Mouse (Mus musculus): ENCODE results near the gene Dock7.

Gene Dock7

DNA sequence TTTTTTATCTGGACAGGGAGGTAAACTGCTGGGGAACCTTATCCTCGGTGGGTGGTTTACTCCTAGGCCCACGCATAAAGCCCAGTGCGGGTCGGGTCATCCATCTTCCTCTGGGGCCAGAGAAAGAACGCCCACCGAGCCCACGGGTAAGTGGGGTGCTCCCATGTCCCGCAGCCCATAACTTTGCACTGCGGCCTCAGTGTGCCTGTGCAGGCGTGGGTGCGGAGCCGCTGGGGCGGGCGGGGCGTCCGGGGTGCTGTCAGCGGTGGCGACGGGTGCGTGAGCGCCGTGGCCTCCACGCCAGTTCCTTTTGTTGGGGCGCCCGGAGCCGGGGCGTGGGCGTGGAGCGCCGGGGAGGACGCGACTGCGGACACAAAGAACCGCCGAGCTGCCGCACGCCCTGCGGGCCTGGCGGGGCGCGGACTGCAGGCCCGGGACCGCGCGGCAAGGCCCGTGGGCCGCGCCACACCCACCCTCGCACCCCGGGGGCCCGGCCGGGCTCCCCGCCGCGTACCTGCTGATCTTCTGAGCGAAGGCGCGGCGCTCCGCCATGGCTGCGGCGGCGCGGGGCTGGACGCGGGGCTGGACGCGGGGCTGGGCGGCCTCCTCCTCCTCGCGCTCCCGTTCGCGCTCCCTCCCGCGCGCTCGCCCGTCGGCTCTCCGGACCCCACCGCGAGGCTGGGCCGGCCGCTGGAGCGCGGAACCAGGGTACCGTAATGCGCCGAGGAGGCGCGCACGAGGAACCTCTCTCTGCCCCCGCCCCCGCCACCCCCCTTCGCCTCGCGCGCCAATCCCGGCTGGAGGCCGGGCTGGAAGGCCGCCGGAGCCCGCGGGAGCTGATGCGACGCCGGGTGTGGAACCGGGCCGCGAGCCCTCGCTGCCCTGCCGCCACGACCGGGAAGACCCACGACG, at the start of gene Dock7:
Gene Dock7 (minus strand): TSS at position 705 of the 912 bp plus-strand sequence.
- DNase-seq (ENCODE audit: low spot score), result peak; percentile 83

DNA sequence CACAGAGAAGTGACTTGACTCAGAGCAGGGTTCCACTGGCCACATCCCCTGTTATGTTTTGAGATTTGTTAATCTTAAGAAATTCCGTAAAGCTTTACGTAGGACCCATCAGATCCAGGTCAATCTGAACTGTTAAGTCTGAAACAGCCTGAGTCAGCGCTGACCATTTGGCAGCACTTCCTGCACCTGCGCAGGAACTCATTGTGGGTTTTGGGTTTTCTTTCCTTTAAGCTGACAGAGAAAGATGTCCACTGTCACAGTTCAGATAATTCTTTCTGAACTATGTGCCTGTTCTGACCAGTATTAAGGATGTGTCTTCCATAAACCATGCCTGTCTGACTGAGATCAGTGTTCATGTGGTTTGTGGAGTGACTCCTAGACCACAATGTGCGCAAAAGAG, 48.2 kb upstream of the Dock7 start:
- DNase-seq (ENCODE audit: low spot score), result no peak

GRCm38 (mm10) chr4:99163547-99163946, 42.8 kb upstream of the Dock7 start:
- DNase-seq (ENCODE audit: low spot score), result peak; percentile 50

DNA sequence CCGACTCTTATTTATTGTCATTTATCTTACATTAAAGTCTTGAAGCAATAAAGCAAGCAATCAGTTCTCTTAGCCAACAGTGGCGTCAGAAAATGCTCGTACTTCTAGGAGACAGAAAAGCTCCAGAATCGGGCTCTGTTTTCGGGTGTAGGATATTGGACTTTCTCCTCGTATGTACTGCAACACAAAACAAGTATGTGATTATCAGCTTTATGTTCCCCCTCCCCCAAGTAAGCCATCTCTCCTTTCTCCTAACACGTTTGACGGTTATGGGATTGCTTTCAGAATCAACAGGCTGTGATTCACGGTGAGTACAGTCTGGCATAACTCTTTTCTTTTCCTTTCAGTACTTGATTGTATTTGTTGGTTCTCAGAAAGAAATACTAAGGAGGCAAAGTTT, 42.3 kb upstream of the Dock7 start:
- no peak for DNase-seq (ENCODE audit: low spot score)

DNA sequence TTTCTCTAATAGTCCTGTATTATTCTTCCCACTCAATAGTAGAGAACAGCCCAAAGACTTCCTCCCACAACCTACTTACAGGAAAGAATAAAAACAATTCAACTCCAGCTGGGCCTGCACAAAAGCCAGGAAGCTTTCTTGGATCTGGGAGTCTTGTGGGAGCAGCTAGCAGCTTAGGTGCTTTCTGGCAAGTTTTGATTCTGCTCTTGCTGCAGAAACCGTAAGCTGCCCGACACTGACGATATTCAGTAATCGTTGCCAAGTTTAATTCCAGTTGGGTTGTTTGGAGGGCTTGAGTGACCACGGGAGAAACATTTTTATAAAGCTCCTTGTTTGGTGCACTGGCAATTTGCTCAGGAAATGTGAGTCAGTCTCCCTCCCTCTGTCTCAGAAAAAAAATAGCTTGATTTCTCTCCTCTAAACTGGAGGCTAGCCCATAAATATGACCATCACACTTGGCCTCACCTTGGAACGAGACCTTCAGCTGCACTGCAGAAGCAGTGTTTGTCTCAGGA, 40.8 kb upstream of the Dock7 start:
- no peak for DNase-seq (ENCODE audit: low spot score)

DNA sequence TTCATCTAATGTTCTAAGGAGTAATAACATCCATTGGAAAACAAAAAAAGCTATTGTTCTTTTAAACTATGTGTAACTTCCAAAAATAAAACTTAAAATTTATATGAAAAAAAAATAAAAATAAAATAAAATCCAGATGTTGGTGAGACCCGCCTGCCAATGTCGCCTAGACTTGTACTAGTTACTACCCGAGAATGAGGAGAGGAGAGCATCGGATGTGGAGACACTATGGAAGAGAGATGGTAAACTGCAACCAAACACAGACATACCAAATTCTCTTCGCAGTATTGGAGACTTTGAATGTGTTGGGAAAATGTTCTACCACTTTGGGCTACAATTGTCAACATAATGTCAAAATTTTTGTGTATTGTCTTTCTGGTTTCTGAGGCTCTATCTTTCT, 40.2 kb upstream of the Dock7 start:
- no peak for DNase-seq (ENCODE audit: low spot score)

GRCm38 (mm10) chr4:99160414-99160813, 39.7 kb upstream of the Dock7 start:
- DNase-seq (ENCODE audit: low spot score), result no peak

- no peak for DNase-seq (ENCODE audit: low spot score)
Observed at GRCm38 (mm10) chr4:99158495-99158894, 37.8 kb upstream of the Dock7 start.

DNA sequence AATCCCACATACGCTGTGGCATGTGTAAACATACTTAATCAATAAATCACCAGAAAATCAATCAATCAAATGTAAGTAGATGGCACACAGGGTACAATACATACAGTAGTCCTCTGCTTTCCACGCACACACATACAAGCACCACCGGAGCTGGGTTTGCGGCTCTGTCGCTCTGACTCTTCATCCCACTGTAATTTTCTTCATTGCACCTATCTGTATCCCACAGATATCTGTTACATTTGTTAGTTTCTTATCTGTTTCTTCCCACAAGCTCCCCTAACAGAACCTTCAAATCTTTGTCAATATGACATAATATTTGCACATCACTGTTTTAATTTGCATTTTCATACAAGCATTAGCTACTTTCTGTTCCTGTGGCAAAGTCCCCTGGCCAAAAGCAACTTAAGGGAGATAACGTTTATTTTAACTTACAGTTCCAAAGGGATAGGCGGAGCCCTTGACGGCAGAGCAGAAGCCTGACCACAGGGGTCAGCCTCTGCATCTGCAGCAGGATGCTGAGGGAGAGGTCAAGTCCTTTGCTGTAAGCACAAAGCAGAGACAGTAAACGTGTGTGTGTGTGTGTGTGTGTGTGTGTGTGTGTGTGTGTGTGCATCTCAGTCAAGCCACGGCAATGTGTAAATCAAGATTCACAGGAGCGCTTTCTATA, 36.1 kb upstream of the Dock7 start:
- no peak for DNase-seq (ENCODE audit: low spot score)

- DNase-seq (ENCODE audit: low spot score), result no peak
Observed at GRCm38 (mm10) chr4:99151885-99152558, 31.3 kb upstream of the Dock7 start.

DNA sequence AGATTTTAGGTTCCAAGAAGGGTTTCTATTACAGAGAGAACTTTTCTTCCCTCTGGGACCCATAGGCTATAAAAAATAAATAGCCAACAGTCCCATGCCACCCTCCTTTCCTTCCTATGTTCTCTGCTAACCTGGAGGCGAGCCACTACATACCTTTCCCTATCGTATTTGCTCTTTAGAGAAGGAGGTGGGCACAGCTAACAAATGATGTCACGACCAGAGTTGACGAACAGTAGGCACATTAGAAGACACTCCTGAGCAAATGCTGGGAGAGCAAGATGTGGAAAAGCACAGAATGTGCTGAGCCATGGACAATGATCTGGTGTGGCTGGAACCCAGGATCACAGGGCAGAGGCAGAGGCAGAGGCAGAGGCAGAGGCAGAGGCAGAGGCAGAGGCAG, 30.7 kb upstream of the Dock7 start:
- DNase-seq (ENCODE audit: low spot score), result no peak

- no peak for DNase-seq (ENCODE audit: low spot score)
Observed at GRCm38 (mm10) chr4:99143323-99143722, 22.6 kb upstream of the Dock7 start.

- DNase-seq (ENCODE audit: low spot score), result no peak
Observed at GRCm38 (mm10) chr4:99141578-99141977, 20.9 kb upstream of the Dock7 start.

- DNase-seq (ENCODE audit: low spot score), result no peak
Observed at GRCm38 (mm10) chr4:99141171-99141570, 20.5 kb upstream of the Dock7 start.

DNA sequence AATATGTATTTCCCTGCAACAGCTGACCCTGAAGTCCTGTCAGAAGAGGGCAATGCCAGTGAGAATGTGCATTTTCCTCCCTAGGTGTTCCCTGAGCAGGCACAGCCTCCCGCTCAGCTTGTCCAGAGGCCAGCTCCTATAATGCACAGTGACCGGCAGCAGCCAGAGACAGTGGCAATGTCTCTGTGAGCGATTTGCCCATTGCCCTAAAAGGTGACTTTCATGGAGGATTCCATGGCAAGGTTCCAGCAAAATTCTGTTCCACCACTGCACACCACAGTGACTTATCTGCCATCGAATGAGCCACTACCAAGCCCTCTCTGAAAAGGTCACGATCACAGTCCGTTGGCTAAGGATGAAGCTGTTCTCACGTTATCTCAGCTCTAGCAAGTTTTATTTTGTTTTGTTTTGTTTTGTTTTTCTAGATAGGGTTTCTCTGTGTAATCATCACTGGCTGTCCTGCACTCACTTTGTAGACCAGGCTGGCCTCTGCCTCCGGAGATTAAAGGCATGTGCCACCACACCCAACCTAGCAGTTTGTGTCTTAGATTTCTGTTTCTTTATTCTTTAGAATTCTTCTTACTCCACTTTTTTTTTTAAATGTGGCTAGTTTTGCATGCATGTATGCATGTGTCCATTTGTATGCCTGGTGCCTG, 17.4 kb upstream of the Dock7 start:
- no peak for DNase-seq (ENCODE audit: low spot score)

DNA sequence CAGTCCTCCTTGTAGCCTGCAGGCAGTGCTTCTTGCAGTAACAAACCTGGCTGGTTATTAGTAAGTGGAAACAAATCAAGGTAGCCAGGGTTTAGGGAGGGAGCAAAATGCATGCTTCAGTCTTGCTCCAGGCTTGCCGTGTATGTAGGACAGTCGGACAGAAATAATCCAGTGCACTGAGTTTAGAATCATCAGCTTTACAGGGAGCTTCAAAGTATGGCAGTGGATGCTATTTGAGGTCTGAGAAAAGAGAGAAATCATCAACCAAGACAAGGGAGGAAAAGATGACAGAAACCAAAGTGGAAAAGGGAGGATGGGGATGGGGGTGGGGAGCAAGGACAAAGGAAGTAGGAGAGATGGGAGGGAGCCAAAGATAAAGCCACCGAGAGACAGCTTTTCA, 13.8 kb upstream of the Dock7 start:
- DNase-seq (ENCODE audit: low spot score), result no peak

DNA sequence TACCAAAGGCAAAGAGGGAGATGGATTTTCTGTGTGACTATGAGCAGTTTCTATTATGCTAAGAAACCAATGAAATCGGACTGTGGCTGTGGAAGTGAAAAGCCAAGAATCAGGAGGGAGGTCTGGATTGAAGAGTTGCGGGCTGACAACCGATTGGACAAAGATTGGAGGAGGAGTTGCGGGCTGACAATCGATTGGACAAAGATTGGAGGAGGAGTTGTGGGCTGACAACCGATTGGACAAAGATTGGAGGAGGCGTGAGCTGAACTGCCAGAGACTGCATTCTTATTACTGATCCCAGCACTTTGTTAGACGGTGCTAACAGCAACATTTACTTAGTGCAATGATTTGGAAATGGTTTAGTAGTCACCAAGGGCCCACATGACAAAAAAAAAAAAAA, 12.6 kb upstream of the Dock7 start:
- DNase-seq (ENCODE audit: low spot score), result no peak

GRCm38 (mm10) chr4:99132686-99133085, 12.0 kb upstream of the Dock7 start:
- DNase-seq (ENCODE audit: low spot score), result no peak

DNA sequence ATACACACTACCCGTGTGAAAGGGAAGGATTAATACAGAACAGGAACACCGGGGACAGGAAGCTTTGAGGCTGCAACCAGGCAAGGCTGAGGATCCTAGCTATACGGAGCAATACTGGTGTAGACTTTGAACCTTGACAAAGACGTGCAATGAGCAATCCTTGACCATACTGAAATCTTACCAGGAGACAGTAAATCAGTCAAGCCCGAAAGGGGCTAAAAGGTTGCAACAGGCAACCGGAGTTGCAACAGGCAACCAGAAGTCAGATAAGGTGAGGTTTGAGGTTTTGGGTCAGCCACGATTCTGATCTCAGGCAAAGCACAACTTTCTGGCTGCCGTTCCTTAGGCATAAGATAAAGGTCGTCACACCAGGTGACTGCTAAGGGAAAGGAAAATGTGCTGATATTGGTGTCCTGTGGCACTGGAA, 10.5 kb upstream of the Dock7 start:
- DNase-seq (ENCODE audit: low spot score), result no peak

DNA sequence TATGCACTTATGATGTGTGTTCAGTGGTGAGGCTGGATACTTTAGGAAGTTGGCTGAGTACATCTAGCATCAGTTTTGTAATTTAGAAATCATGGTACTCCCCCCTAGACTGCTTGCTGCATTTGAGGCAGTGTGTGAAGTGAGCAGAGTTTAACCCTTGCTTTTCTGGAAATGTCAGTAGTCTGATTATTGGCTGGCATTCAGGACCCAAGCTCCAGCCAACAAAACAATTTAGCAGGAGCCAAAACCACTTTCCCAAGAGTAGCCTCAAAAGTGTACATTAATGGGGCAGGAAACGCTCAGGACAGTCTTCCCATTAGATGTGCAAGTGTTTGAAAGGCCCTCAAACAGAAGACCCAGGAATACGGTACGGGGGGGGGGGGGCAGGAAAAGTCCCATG, 2.8 kb upstream of the Dock7 start:
- DNase-seq (ENCODE audit: low spot score), result no peak

DNA sequence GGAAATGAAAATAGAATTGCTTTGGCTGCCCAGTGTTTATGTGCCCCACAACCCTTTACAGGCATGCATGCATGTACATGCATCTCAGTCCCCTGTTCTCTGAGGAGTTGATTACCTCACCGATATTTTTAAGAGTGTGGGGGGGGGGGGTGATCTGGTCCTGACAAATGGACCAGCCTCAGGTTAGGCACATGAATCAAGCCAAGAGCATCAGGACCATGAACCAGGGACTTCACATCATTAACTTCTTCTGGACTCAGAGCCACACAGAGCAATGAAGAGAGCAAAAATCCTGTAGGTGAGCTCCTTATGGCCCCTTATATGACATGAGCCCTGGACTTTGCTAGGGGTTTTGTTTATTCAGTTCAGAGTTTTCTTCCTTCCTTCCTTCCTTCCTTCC, 2.1 kb upstream of the Dock7 start:
- no peak for DNase-seq (ENCODE audit: low spot score)

GRCm38 (mm10) chr4:99122047-99122446, 1.3 kb upstream of the Dock7 start:
- DNase-seq (ENCODE audit: low spot score), result no peak

Measured in MN1 (cell line).